Mouse (Mus musculus): ENCODE measurements around the gene Actr5. TPM values are rescaled to one million over a fixed set of nuclear protein-coding genes. Genes with fewer than 3 reads are reported as not detected.

Actr5 gene
- polyA plus RNA-seq, 1 experiment from 2014 or later, result 5.6 TPM

GRCm38 (mm10) chr2:158668433-158669010 lies 43.8 kb downstream of the Actr5 start:
- H3K9ac ChIP-seq, result 0 out of 2 replicates have a peak overlapping the region, but pooled peaks have one; percentile 59
- H3K27me3 ChIP-seq, result peaks cover 62% of the 10 kb centered on the region
- no peak for ATAC-seq (replicated peaks; ENCODE audit: insufficient number of reproducible peaks, insufficient read depth, low FRiP score, low read depth)
- peak overlapping the region; percentile 95 for H3K4me2 ChIP-seq
- H3K4me3 ChIP-seq, result peak overlapping the region; percentile 60
- H3K4me1 ChIP-seq (replicated peaks), result peaks cover 40% of the 10 kb centered on the region
- no peaks in the 10 kb centered on the region for H3K36me3 ChIP-seq
- 11% methylated on average over 23 of the region's 23 CpGs for WGBS
- peak overlapping the region; percentile 51 for H3K27ac ChIP-seq
- no peaks in the 10 kb centered on the region for H3K9me3 ChIP-seq (replicated peaks)

- Histone ChIP-seq H3K36me3 (no peaks in the 10 kb centered on the region), H3K27me3 (peaks cover 62% of the 10 kb centered on the region), H3K9ac (no peak overlapping the region), H3K4me3 (0 out of 2 replicates have a peak overlapping the region, but pooled peaks have one; percentile 60), H3K4me2 (peak overlapping the region; percentile 95), H3K27ac (no peak overlapping the region), H3K9me3 (replicated peaks) (no peaks in the 10 kb centered on the region), H3K4me1 (replicated peaks) (peaks cover 50% of the 10 kb centered on the region)
- no peak for ATAC-seq (replicated peaks; ENCODE audit: insufficient number of reproducible peaks, insufficient read depth, low FRiP score, low read depth)
- 58% methylated on average over 13 of the region's 13 CpGs for WGBS
Measured at GRCm38 (mm10) chr2:158669199-158670195, 44.8 kb downstream of the Actr5 start.

GRCm38 (mm10) chr2:158670571-158670970 lies 45.9 kb downstream of the Actr5 start:
- no peak overlapping the region for H3K4me3 ChIP-seq
- no peak overlapping the region for H3K27ac ChIP-seq
- H3K36me3 ChIP-seq, result no peaks in the 10 kb centered on the region
- WGBS, result 70% methylated on average over 10 of the region's 10 CpGs
- H3K4me2 ChIP-seq, result no peak overlapping the region
- no peak overlapping the region for H3K9ac ChIP-seq
- peaks cover 52% of the 10 kb centered on the region for H3K4me1 ChIP-seq (replicated peaks)
- no peak for ATAC-seq (replicated peaks; ENCODE audit: insufficient number of reproducible peaks, insufficient read depth, low FRiP score, low read depth)
- H3K9me3 ChIP-seq (replicated peaks), result no peaks in the 10 kb centered on the region
- H3K27me3 ChIP-seq, result peaks cover 53% of the 10 kb centered on the region

- 37% methylated on average over 6 of the region's 6 CpGs for WGBS
- Histone ChIP-seq H3K4me1 (replicated peaks) (peaks cover 35% of the 10 kb centered on the region), H3K4me3 (no peak overlapping the region), H3K9me3 (replicated peaks) (no peaks in the 10 kb centered on the region), H3K27me3 (peaks cover 32% of the 10 kb centered on the region), H3K9ac (no peak overlapping the region), H3K4me2 (no peak overlapping the region), H3K27ac (peak overlapping the region; percentile 62), H3K36me3 (no peaks in the 10 kb centered on the region)
- peak; percentile 42 for ATAC-seq (replicated peaks; ENCODE audit: insufficient number of reproducible peaks, insufficient read depth, low FRiP score, low read depth)
Measured at GRCm38 (mm10) chr2:158672829-158673228, 48.1 kb downstream of the Actr5 start.

GRCm38 (mm10) chr2:158673493-158673892 lies 48.8 kb downstream of the Actr5 start:
- Histone ChIP-seq H3K27ac (peak overlapping the region; percentile 48), H3K4me3 (no peak overlapping the region), H3K27me3 (peaks cover 25% of the 10 kb centered on the region), H3K9ac (no peak overlapping the region), H3K36me3 (no peaks in the 10 kb centered on the region), H3K4me1 (replicated peaks) (peaks cover 29% of the 10 kb centered on the region), H3K9me3 (replicated peaks) (no peaks in the 10 kb centered on the region), H3K4me2 (no peak overlapping the region)
- ATAC-seq (replicated peaks; ENCODE audit: insufficient number of reproducible peaks, insufficient read depth, low FRiP score, low read depth), result no peak
- WGBS, result 66% methylated on average over 4 of the region's 4 CpGs

- no peaks in the 10 kb centered on the region for H3K9me3 ChIP-seq (replicated peaks)
- peaks cover 25% of the 10 kb centered on the region for H3K4me1 ChIP-seq (replicated peaks)
- WGBS, result 35% methylated on average over 6 of the region's 6 CpGs
- no peak overlapping the region for H3K9ac ChIP-seq
- H3K27me3 ChIP-seq, result peaks cover 19% of the 10 kb centered on the region
- H3K27ac ChIP-seq, result no peak overlapping the region
- H3K4me2 ChIP-seq, result no peak overlapping the region
- H3K4me3 ChIP-seq, result no peak overlapping the region
- no peak for ATAC-seq (replicated peaks; ENCODE audit: insufficient number of reproducible peaks, insufficient read depth, low FRiP score, low read depth)
- no peaks in the 10 kb centered on the region for H3K36me3 ChIP-seq
Measured at GRCm38 (mm10) chr2:158674131-158674530, 49.4 kb downstream of the Actr5 start.

- no peak overlapping the region for H3K4me2 ChIP-seq
- no peak overlapping the region for H3K27ac ChIP-seq
- peaks cover 23% of the 10 kb centered on the region for H3K4me1 ChIP-seq (replicated peaks)
- H3K9ac ChIP-seq, result no peak overlapping the region
- H3K27me3 ChIP-seq, result peaks cover 12% of the 10 kb centered on the region
- WGBS, result 60% methylated on average over 7 of the region's 7 CpGs
- H3K9me3 ChIP-seq (replicated peaks), result no peaks in the 10 kb centered on the region
- H3K4me3 ChIP-seq, result no peak overlapping the region
- no peak for ATAC-seq (replicated peaks; ENCODE audit: insufficient number of reproducible peaks, insufficient read depth, low FRiP score, low read depth)
- no peaks in the 10 kb centered on the region for H3K36me3 ChIP-seq
Measured at GRCm38 (mm10) chr2:158674759-158675158, 50.1 kb downstream of the Actr5 start.

GRCm38 (mm10) chr2:158675161-158675560 lies 50.5 kb downstream of the Actr5 start:
- 52% methylated on average over 6 of the region's 6 CpGs for WGBS
- no peak overlapping the region for H3K4me3 ChIP-seq
- no peak for ATAC-seq (replicated peaks; ENCODE audit: insufficient number of reproducible peaks, insufficient read depth, low FRiP score, low read depth)
- no peaks in the 10 kb centered on the region for H3K36me3 ChIP-seq
- H3K27ac ChIP-seq, result no peak overlapping the region
- H3K9me3 ChIP-seq (replicated peaks), result no peaks in the 10 kb centered on the region
- peaks cover 19% of the 10 kb centered on the region for H3K4me1 ChIP-seq (replicated peaks)
- peaks cover 8% of the 10 kb centered on the region for H3K27me3 ChIP-seq
- H3K9ac ChIP-seq, result no peak overlapping the region
- no peak overlapping the region for H3K4me2 ChIP-seq

GRCm38 (mm10) chr2:158675907-158676533 lies 51.3 kb downstream of the Actr5 start:
- H3K9ac ChIP-seq, result no peak overlapping the region
- no peak overlapping the region for H3K4me3 ChIP-seq
- peaks cover 19% of the 10 kb centered on the region for H3K4me1 ChIP-seq (replicated peaks)
- H3K36me3 ChIP-seq, result no peaks in the 10 kb centered on the region
- no peak overlapping the region for H3K4me2 ChIP-seq
- no peak for ATAC-seq (replicated peaks; ENCODE audit: insufficient number of reproducible peaks, insufficient read depth, low FRiP score, low read depth)
- 78% methylated on average over 12 of the region's 12 CpGs for WGBS
- H3K27ac ChIP-seq, result no peak overlapping the region
- H3K27me3 ChIP-seq, result no peaks in the 10 kb centered on the region
- no peaks in the 10 kb centered on the region for H3K9me3 ChIP-seq (replicated peaks)

- ATAC-seq (replicated peaks; ENCODE audit: insufficient number of reproducible peaks, insufficient read depth, low FRiP score, low read depth), result no peak
- Histone ChIP-seq H3K4me3 (no peak overlapping the region), H3K9me3 (replicated peaks) (no peaks in the 10 kb centered on the region), H3K9ac (no peak overlapping the region), H3K27me3 (no peaks in the 10 kb centered on the region), H3K4me2 (no peak overlapping the region), H3K4me1 (replicated peaks) (peaks cover 23% of the 10 kb centered on the region), H3K27ac (no peak overlapping the region), H3K36me3 (no peaks in the 10 kb centered on the region)
- WGBS, result 67% methylated on average over 8 of the region's 8 CpGs
Measured at GRCm38 (mm10) chr2:158677946-158678345, 53.3 kb downstream of the Actr5 start.

- Histone ChIP-seq H3K27ac (no peak overlapping the region), H3K4me3 (no peak overlapping the region), H3K9ac (no peak overlapping the region), H3K4me2 (no peak overlapping the region), H3K27me3 (no peaks in the 10 kb centered on the region), H3K9me3 (replicated peaks) (no peaks in the 10 kb centered on the region), H3K36me3 (no peaks in the 10 kb centered on the region), H3K4me1 (replicated peaks) (peaks cover 15% of the 10 kb centered on the region)
- no peak for ATAC-seq (replicated peaks; ENCODE audit: insufficient number of reproducible peaks, insufficient read depth, low FRiP score, low read depth)
- WGBS, result 93% methylated on average over 7 of the region's 7 CpGs
Measured at GRCm38 (mm10) chr2:158679091-158679490, 54.4 kb downstream of the Actr5 start.
